Mouse (Mus musculus): ENCODE measurements at regions not wholly inside any gene's neighbourhood (a gene's known extent, or its start where the extent isn't known, plus 50 kb on each side); places are given as distances from the start of the nearest gene placed in this dataset.

DNA sequence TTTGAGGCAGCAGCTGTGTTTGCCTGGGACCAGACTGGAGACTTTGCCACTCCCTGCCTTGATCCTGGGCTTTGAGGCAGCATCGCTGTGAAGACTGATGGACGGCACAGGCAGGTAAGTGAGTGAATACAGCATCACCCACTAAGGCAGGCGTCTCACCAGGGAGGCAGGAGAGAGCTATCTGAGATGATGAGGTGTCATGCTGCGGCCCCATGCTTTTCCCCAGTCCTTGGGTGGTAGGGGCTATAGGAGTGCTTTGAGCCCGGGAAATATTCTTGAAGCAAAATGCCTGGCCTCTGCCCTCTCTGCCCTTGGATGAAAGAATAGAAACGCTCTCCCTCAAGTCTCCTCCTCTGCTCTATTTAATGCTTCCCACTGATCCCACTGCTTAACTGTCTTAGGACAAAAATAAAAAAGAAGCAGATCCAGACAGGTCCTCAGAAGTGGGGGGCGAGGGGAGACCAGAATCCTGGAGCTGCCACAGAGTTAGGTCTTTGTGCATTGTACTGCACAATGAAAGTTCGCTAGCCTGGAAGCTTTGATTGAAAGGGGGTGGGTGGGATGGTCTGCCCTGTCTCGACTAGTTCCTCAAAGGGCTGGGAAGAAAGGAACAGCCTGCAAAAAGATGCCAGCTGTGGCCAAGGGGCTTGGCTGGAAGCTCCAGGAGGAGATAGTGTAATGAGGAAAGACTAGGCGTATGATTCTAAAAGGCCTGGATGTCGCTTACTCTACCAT is 117.4 kb upstream of the Cdh5 start:
- intact Hi-C loops (cut with DNase I) = no loop called here
- DNase-seq = no peak

- intact Hi-C loops (cut with DNase I) = no loop called here
- DNase-seq = no peak
Observed at GRCm38 (mm10) chr8:103985640-103986039, 115.8 kb upstream of the Cdh5 start.

- intact Hi-C loops (cut with DNase I) = no loop called here
Observed at GRCm38 (mm10) chr8:103993897-103994296, 107.5 kb upstream of the Cdh5 start.

DNA sequence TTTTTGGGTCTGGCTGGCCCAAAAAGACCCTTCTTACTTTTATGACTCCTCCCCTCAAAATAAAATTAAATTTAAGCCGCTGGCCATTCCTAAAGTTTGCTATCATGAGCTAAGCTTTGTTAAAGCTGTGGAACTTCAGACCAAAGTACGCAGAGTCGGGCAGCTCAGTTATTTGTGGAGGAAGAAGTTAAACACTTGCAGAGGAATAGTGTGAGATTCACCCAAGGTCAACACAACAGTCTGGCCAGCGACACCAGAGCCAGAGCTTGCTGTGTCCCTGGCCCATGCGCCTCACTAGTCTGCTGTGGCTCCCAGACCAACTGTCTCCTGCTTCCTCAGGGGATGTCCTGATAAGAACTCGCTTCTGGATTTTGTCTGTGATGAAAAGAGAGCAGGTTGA is 103.3 kb upstream of the Cdh5 start:
- no peak for DNase-seq
- intact Hi-C loops (cut with DNase I) = no loop called here

More at GRCm38 (mm10) chr8:103993897-103994296, 107.5 kb upstream of the Cdh5 start:
- no peak for DNase-seq

- no peak for DNase-seq
- intact Hi-C loops (cut with DNase I) = no loop called here
Observed at GRCm38 (mm10) chr8:104007209-104007608, 94.2 kb upstream of the Cdh5 start.

- intact Hi-C loops (cut with DNase I) = no loop called here
- no peak for DNase-seq
Observed at GRCm38 (mm10) chr8:104008756-104009155, 92.7 kb upstream of the Cdh5 start.

DNA sequence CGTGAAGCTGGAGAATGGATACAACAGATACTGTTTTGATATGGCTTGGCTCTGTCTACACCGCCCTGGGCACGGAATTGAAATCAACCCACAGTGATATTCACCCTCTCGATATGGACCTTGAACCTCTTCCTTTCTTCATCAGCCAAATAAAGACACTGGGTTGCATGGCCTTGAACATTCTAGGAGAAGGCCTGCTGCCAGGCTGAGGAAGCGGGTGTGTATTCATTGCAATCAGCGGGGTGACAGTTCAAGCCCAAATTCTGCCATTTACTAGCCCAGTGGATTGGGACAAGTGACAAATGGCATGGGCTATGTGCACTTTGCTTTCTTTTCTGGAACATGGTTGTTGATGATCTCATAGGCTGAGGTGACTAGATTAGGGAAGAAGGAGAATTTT is 92.1 kb upstream of the Cdh5 start:
- DNase-seq = no peak
- intact Hi-C loops (cut with DNase I) = no loop called here

DNA sequence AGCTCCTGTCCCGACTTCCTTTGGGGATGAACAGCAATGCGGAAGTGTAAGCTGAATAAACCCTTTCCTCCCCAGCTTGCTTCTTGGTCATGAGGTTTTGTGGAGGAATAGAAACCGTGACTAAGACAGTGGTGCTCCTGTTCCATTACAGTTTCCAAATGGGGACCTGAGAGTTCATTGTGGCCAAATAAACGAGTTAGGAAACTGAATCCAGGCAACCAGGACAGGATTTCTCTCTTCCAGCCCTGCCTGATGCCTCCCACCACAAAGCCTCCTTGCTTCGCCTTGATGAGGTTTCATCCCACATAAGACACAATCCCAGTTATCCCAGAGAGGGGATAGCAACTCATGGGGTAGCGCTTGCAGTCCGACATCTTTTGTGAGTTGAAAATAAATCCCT is 79.2 kb upstream of the Cdh5 start:
- intact Hi-C loops (cut with DNase I) = loop anchor here (10.0 kb wide), 1 partner anchor 1237 kb away; the partner anchor contains the start of gene Cdh11
- DNase-seq = no peak

- DNase-seq = peak; percentile 61 to 62
- intact Hi-C loops (cut with DNase I) = loop anchor here (10.0 kb wide), 1 partner anchor 1238 kb away; the partner anchor contains the start of gene Cdh11
Observed at GRCm38 (mm10) chr8:104022691-104023509, 78.5 kb upstream of the Cdh5 start.

- no peak for DNase-seq
- intact Hi-C loops (cut with DNase I) = loop anchor here (10.0 kb wide), 1 partner anchor 1242 kb away; the partner anchor contains the start of gene Cdh11
Observed at GRCm38 (mm10) chr8:104027161-104027821, 74.1 kb upstream of the Cdh5 start.

DNA sequence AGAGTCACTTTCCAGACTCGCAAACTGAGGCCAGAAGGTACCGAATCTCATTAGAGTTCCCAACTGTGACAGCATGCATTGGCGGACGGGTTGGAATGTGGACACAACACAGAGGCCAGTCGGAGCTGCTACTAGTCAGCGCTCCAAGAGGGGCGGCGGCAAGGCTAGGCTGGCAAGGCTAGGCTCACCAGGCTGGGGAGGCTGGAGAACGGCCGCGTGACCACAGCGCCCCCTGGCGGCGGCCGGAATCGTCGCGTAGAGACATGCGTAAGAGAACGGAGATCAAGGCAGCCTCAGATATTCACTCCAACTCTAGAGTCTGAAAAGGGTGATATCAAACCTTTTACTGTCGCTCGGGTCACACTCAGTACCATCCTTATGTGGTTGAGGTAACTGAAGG is 72.8 kb upstream of the Cdh5 start:
- intact Hi-C loops (cut with DNase I) = loop anchor here (1.0 to 10.0 kb wide), 2 partner anchors 448 to 1244 kb away; partner anchors contain the start of gene Cdh11
- DNase-seq = peak; percentile 66 to 73

DNA sequence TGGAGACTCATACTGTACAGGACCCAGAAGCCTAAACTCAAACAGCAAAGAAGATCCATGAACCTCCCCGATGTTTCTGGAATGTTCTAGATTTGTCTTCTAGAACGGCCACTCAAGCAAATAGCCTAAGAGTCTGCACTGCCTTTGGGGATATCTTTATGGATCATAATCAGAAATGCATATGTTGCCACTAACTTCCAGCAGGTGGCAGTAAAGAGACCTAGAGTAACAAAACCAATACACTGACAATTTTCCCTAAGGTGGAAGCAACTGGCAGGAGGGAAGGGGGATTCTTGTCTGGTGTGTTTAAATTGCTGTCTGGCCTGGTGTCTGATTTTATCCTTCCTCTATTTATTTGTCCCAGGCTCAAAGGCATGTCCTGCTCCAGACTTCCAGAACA is 69.2 kb upstream of the Cdh5 start:
- intact Hi-C loops (cut with DNase I) = no loop called here
- no peak for DNase-seq

DNA sequence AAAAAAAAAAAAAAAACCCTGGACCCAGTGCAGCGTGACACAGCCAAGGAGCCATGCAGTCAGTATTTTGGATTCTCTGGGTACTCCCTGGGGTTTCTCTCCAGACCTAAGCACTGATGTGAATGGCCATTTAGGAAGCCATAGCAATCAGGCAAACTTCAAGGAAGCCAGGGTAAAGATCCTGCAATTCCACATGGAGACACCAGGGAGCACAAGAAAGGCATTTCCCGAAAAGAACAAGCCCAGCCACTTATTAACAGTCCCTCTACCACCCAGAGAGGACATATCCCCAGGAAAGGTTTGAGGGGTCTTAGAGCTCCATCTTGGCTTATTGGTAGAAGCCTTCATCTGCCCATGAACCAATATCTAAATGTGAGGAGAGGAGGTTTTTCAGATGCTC is 68.3 kb upstream of the Cdh5 start:
- DNase-seq = no peak
- intact Hi-C loops (cut with DNase I) = no loop called here

DNA sequence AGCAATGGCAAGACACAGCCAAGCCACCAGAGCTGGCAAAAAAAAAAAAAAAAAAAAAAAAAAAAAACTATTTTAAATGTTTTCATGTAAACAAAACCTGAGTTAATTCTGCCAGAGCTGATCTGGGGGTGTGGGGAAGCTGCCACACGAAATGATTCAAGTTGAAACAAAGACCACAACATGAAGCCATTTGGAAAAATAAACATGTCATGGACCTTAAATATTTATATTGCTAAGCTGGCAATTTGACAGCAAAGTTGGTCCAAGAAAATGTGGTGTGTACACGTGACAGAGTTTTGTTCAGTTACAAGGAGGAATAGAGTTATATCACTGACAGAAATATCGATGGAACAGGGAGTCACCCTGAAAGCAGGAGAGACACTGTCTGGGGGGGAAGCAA is 67.1 kb upstream of the Cdh5 start:
- intact Hi-C loops (cut with DNase I) = no loop called here
- no peak for DNase-seq

GRCm38 (mm10) chr8:104036580-104037477 is 64.6 kb upstream of the Cdh5 start:
- intact Hi-C loops (cut with DNase I) = no loop called here
- DNase-seq = no peak

GRCm38 (mm10) chr8:104037611-104038010 is 63.8 kb upstream of the Cdh5 start:
- no peak for DNase-seq
- intact Hi-C loops (cut with DNase I) = no loop called here

GRCm38 (mm10) chr8:104039526-104039925 is 61.9 kb upstream of the Cdh5 start:
- intact Hi-C loops (cut with DNase I) = no loop called here

GRCm38 (mm10) chr8:104041522-104041921 is 59.9 kb upstream of the Cdh5 start:
- intact Hi-C loops (cut with DNase I) = no loop called here
- DNase-seq = no peak

More at GRCm38 (mm10) chr8:104039526-104039925, 61.9 kb upstream of the Cdh5 start:
- DNase-seq = no peak

- intact Hi-C loops (cut with DNase I) = no loop called here
- DNase-seq = no peak
Observed at GRCm38 (mm10) chr8:104042434-104042833, 59.0 kb upstream of the Cdh5 start.

- no peak for DNase-seq
- intact Hi-C loops (cut with DNase I) = no loop called here
Observed at GRCm38 (mm10) chr8:104048037-104048436, 53.4 kb upstream of the Cdh5 start.

Measured in gastrocnemius, postnatal 36 days (tissue).